Mouse (Mus musculus): ENCODE data around the gene Slc48a1.
A peak's percentile ranks its signal among the peaks of the same experiment; 100 is the strongest.

Slc48a1 gene

DNA sequence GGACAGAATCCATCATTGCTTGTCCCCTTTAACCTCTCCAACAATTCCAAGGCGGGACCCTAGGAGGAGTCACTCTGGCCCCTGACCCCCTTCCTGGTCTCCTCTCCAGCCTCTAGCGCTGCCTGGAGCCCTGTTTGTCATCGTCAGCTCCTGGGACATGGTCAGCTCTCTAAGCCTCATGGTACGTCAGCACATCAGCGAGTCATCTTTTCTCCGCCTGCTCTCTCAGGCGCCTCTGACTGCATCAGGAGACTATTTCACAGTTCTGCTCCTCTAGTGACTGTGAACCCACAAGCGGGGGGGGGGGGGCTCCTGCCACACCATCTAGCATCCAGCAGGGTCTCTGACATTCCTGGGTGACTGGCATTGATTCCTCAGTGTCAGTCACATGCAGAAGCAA is 23.0 kb upstream of the Slc48a1 start:
- no peak for DNase-seq

DNA sequence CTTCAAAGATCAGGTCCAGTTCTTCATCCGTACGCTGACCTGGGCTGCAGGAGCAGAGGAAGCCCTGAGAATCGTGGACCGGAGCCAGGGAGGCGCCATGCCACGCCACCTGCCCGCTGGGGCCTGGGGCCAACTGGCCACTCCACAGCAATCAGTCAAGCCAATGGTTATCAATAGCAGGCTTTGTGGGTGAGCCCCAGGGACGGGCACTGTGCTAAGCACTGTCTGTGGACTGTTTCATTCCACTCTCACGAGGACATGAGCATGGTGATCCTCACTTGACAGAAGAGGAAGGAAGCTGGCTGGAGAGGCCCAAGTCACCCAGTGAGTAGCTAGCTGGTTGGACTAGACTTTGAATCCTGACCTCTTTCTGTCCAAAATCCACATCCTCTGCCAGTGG is 18.3 kb upstream of the Slc48a1 start:
- DNase-seq = peak; percentile 69 to 77

GRCm38 (mm10) chr15:97760952-97761351 is 17.4 kb upstream of the Slc48a1 start:
- no peak for DNase-seq

DNA sequence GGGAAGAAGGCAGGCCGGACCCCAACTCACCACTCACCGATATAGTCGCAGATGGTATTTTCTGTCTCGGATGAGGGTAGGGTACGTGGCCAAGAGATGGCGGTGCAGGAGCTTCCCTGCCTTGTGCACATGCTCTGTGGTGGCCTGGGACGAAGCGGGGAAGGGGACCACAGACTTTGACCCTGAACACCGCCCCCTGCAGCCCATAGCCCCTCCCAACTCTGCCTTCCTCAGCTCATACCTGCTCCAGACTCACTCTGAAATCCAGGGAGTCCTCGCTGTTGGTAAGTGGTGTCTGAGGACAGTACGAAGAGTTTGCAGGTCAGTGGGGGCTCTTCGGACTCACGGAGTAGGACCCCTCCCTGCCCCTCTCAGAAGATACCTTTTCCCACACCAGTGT is 16.9 kb upstream of the Slc48a1 start:
- no peak for DNase-seq

DNA sequence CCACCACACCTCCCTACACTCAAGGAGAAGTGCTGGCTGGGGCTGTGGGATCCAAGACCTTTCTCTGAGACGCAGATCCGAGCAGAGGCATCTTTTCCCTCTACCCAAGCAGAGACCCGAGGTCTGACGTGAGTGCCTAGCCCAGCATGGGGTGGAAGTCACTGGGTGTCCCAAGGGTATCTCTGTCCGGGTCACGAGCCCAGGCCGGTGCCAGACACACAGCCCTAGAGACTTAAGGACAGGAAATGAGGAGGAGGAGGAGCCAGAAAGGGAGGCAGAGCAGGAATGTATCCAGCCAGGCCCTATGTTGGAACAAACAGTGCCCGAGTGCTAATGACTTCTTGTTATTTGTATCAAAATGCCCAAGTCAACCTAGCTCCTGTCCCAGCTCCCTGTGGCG is 15.6 kb upstream of the Slc48a1 start:
- no peak for DNase-seq

DNA sequence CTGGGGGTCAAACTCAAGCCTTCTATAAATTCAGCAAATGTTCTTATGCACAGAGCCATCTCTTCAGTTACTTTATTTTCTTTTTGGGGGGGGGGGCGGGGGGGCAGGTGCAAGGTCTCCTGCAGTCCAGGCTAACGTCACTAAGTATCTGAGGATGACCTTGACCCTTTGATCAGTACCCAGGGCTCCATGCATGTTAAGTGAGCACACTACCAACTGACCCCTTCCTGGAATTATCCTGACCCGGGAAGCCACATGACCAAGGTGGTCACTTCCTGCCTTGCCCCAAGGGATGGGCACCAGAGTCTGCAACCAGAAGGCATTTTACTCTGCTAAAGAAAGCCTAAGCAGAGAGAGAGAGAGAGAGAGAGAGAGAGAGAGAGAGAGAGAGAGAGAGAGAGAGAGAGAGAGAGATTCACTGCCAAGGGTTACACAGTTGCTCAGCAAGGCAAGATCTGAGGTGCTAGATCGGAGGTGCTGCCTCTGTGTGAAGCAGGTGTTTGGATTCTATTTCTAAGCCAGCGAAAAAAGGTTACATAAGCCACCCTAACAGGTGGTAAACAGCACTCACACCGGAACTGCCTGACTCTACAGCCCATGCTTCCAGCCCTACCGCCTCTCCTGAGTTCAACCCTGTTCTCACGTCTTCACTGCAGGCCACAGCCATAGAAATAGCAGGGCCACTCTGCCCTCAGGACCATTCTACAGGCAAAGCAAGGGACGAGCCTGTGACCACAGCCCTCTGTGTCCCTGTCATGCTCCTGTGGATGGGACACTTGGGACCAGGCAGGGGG is 14.9 kb upstream of the Slc48a1 start:
- DNase-seq = no peak

GRCm38 (mm10) chr15:97764532-97764931 is 13.8 kb upstream of the Slc48a1 start:
- no peak for DNase-seq

DNA sequence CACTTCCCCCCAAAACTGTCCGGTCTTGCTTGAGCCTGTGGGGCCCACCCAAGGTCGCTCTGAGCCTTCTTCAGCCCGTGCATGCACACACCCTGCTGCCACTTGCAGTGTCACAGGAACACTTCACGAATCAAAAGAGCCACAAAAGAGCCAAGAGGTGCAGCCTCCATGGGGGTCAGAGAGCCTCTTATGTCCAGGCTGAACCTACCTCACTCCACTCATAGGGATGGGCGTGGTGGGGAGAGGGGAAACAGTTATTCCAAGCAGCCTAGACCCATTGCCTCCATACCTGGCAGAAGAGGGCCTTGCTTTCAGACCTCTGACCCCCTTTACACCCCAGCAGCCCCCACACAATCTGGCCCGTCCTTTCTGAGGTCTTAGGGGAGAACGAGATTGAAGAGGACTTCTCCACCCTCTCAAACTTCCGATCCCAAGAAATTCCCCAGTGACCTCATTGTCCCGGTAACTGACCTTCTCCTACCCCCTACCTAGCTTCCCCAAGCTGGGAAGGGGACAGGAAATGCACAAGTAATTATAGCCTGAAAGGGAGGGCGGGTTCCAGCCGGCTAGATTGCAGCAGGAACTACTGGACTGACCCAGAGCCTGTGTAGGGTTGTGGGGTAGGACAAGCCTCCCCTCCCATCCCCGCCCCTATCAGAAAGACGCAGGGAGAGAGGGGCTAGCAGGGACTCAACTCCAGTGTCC is 13.1 kb upstream of the Slc48a1 start:
- no peak for DNase-seq

- DNase-seq = no peak
Observed at GRCm38 (mm10) chr15:97766194-97766593, 12.1 kb upstream of the Slc48a1 start.

DNA sequence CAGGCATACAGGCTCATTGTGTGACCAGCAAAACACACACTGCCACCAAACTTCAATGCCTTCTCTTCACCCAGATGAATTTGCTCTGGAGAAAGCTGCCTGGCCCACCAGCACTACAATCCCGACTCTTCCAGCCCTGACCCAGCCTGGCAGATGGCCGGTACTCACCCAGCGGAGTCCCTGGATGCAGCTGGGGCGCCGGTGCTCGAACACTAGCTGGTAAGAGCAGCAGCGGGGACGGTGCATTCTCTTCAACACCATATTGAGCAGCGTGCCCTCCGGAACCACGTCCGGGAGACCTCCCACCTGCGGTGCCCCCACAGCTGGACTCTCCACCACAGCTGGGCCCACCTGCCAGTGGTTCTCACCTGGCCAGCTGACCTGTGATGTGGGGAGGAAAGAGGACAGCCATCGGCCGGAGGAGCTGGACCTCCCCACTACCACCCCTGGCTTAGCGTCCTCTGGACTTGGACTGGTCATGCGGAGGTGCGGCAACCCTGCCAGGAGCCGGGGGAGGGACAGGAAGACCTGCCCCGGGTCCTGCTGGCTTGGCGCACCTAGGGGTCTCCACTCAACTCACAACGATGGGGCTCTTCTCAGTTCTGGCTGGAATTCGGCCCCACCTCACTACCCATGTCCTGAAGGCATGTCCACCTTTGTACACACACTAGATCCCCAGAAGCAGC is 11.6 kb upstream of the Slc48a1 start:
- DNase-seq = peak in 1 of 2 experiments; percentile 22

GRCm38 (mm10) chr15:97767280-97768186 is 10.8 kb upstream of the Slc48a1 start, which contains the start of gene Rapgef3:
Rapgef3 (minus strand) TSS chr15:97767972.
- DNase-seq = peak; percentile 62

DNA sequence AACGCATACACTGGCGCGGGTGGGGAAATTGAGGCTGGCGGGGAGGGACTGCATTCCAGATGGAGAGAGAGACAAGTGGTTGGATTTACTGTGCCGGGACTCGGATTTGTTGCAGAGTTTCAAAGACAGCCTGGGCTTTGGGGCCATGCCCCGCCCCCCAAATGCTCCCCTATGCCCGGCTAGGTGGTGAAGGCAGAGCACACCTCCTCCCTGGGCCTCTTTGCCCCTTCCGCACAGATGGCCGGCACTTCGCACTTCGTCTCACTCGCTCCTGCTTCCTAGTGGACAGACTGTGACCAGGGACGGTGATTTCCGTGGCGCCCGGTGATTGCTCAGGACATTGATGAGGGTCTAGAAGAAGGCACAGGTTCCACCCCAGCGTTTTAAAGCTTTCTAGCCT is 10.1 kb upstream of the Slc48a1 start:
- DNase-seq = peak in 1 of 2 experiments; percentile 44

- no peak for DNase-seq
Observed at GRCm38 (mm10) chr15:97770280-97770679, 8.0 kb upstream of the Slc48a1 start.

GRCm38 (mm10) chr15:97773108-97773507 is 5.2 kb upstream of the Slc48a1 start:
- no peak for DNase-seq

DNA sequence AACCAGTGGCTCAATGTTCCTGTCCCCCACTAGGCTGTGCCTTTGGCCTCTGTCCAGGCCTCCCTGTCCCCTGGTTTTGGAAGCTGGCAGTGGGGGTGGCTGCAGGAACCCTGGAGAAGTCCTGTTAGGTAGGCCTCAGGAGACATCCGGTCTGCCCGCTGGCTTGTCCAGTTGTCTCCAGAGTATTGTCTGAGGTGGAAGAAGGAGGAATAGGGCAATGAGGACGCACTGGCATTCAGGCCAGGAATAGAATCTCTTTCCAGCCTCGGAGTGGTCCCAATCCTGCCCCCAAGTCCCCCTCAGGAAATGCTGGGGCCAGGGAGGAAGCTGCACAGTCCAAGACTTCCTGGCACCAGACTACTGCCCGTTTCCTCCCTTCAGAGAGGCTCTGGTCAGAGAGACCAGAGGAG is 4.4 kb upstream of the Slc48a1 start:
- no peak for DNase-seq

GRCm38 (mm10) chr15:97776514-97776913 is 1.8 kb upstream of the Slc48a1 start:
- peak; percentile 81 to 82 for DNase-seq

- DNase-seq = no peak
Observed at GRCm38 (mm10) chr15:97776919-97777318, 1.4 kb upstream of the Slc48a1 start.

DNA sequence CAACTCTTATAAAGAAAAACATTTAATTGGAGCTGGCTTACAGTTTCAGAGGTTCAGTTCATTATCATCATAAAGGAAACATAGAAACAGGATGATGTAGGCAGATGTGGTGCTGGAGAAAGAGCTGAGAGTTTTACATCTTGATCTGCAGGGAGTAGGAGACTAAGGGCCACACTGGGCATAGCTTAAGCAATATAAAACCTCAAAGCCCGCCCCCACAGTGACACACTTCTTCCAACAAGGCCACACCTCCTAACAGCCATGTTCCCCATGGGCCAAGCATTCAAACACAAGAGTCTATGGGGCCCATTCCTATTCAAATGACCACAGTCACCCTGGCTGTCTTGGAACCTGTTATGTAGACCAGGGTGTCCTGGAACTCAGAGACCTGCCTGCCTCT is 1.3 kb downstream of the Slc48a1 start:
- no peak for DNase-seq

- DNase-seq = no peak
Observed at GRCm38 (mm10) chr15:97780611-97781031, 2.3 kb downstream of the Slc48a1 start.

GRCm38 (mm10) chr15:97781961-97782748 is 3.8 kb downstream of the Slc48a1 start:
- no peak for DNase-seq

- DNase-seq = peak in 1 of 2 experiments; percentile 50
Observed at GRCm38 (mm10) chr15:97782749-97783105, 4.4 kb downstream of the Slc48a1 start.

DNA sequence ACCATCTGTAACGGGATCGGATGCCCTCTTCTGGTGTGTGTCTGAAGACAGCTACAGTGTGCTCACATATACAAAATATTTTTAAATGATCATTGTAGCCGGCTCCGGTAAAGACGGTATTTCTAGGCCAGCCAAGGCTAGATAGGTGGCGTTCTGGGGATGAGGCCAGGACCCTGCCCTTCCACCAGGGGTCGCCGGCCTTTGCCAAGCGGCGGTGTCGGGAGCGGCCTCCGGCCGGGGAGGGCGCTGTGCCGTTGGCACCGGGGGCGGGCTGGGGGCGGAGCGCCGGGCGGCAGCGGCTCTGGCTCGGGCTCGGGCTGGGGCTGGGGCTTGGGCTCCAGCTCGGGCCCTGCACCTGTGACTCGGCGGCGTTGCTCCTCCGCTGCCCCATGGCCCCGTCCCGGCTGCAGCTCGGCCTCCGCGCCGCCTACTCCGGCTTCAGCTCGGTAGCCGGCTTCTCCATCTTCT is 5.8 kb downstream of the Slc48a1 start:
- peak; percentile 89 to 94 for DNase-seq
